Mouse (Mus musculus) embryonic facial prominence, embryonic 11.5 days (tissue): ENCODE results near the gene Doc2g. TPM values are rescaled to one million over a fixed set of nuclear protein-coding genes. Genes with fewer than 3 reads are reported as not detected.
"Not testable (repeated sequence)": the region's sequence is repeated elsewhere in the genome, so short reads cannot be mapped to it uniquely, and the experiment has no call there.

Experiments
- ATAC-seq: fragments of 200-750 bp; cut with Nextera tagmentation; replicated peaks from 2 replicates; pipeline ENCODE4 v1.8.0; 2017; ENCODE audit warnings: low read depth; ENCODE audit not compliant: insufficient number of reproducible peaks, low FRiP score, low TSS enrichment
- DNase-seq: peaks from one replicate; pipeline ENCODE4 v3.0.0-alpha.2; 2015; ENCODE audit warnings: low spot score
- H3K27ac ChIP-seq: fragments of 300-500 bp; sonication (generic); replicated peaks from 2 replicates; pipeline ENCODE4 v1.5.1; 2014; ENCODE audit warnings: mild to moderate bottlenecking, low read depth, low read length, control low read depth
- H3K27me3 ChIP-seq: fragments of 300-500 bp; sonication (generic); 2 replicates; pipeline ENCODE4 v1.6.1; 2014; ENCODE audit warnings: mild to moderate bottlenecking, low read length, moderate library complexity, mixed read lengths; ENCODE audit not compliant: control insufficient read depth, insufficient read depth
- H3K36me3 ChIP-seq: fragments of 300-500 bp; sonication (generic); replicated peaks from 2 replicates; pipeline ENCODE4 v1.6.1; 2014; ENCODE audit warnings: low read depth, mild to moderate bottlenecking, low read length, moderate library complexity, mixed read lengths; ENCODE audit not compliant: control insufficient read depth, insufficient read depth
- H3K4me1 ChIP-seq: fragments of 300-500 bp; sonication (generic); 2 replicates; pipeline ENCODE4 v1.6.1; 2014; ENCODE audit warnings: low read length, mixed read lengths; ENCODE audit not compliant: control insufficient read depth, insufficient read depth
- H3K4me2 ChIP-seq: fragments of 300-500 bp; sonication (generic); 2 replicates; pipeline ENCODE4 v1.6.1; 2014; ENCODE audit warnings: low read depth, mild to moderate bottlenecking, control low read depth, low read length, moderate library complexity
- H3K4me3 ChIP-seq: fragments of 300-500 bp; sonication (generic); 2 replicates; pipeline ENCODE4 v1.5.1; 2014; ENCODE audit warnings: low read depth, low read length, control low read depth
- H3K9ac ChIP-seq: fragments of 300-500 bp; sonication (generic); replicated peaks from 2 replicates; pipeline ENCODE4 v1.6.1; 2014; ENCODE audit warnings: mild to moderate bottlenecking, control low read depth, low read length
- H3K9me3 ChIP-seq: fragments of 300-500 bp; sonication (generic); replicated peaks from 2 replicates; pipeline ENCODE4 v1.6.1; 2016; ENCODE audit warnings: mild to moderate bottlenecking, low read length, inconsistent platforms, mixed read lengths; ENCODE audit not compliant: control insufficient read depth
- WGBS: fragments of 180-500 bp; shearing (Covaris S2); extraction: QIAGEN DNeasy Blood & Tissue Kit; methylation state at CpG from one replicate; pipeline ENCODE4 v1.1.7; 2014; 5-methylcytosine and 5-hydroxymethylcytosine counted together
- polyA plus RNA-seq: library from polyadenylated mRNA; unstranded; fragments of >200 nt; fragmentation: Nextera tagmentation; extraction: Ambion mirVana; gene quantifications from 2 replicates; pipeline ENCODE4 v1.2.1, GENCODE M21; 2014

Doc2g gene
- polyA plus RNA-seq, 1 experiment from 2014 or later, result 2.2 TPM

- Histone ChIP-seq H3K9me3 (no peaks in the 10 kb centered on the region), H3K4me1 (no peaks in the 10 kb centered on the region), H3K9ac (no peak overlapping the region), H3K27ac (no peak overlapping the region), H3K4me3 (no peak overlapping the region), H3K4me2 (no peak overlapping the region), H3K36me3 (no peaks in the 10 kb centered on the region), H3K27me3 (no peaks in the 10 kb centered on the region)
- WGBS, result 17% methylated on average over 4 of the region's 4 CpGs
- DNase-seq (peak; percentile 90), ATAC-seq (no peak)
Measured at GRCm38 (mm10) chr19:4047859-4048258, 44.7 kb downstream of the Doc2g start.

GRCm38 (mm10) chr19:4049069-4049468 is 46.0 kb downstream of the Doc2g start:
- not testable (repeated sequence) for H3K27ac ChIP-seq, DNase-seq, H3K4me3 ChIP-seq, H3K9ac ChIP-seq, H3K27me3 ChIP-seq, H3K4me1 ChIP-seq, H3K4me2 ChIP-seq, H3K9me3 ChIP-seq, ATAC-seq, H3K36me3 ChIP-seq
- WGBS, result 77% methylated on average over 5 of the region's 5 CpGs

- WGBS, result 97% methylated on average over 5 of the region's 5 CpGs
- no peaks in the 10 kb centered on the region for H3K9me3 ChIP-seq
- no peak overlapping the region for H3K9ac ChIP-seq
- no peaks in the 10 kb centered on the region for H3K36me3 ChIP-seq
- H3K4me2 ChIP-seq, result no peak overlapping the region
- no peak for DNase-seq
- no peak overlapping the region for H3K27ac ChIP-seq
- H3K4me1 ChIP-seq, result no peaks in the 10 kb centered on the region
- H3K27me3 ChIP-seq, result no peaks in the 10 kb centered on the region
- H3K4me3 ChIP-seq, result no peak overlapping the region
- no peak for ATAC-seq
Measured at GRCm38 (mm10) chr19:4051016-4051415, 47.9 kb downstream of the Doc2g start.

GRCm38 (mm10) chr19:4051741-4052515 is 48.8 kb downstream of the Doc2g start:
- Histone ChIP-seq H3K36me3 (no peaks in the 10 kb centered on the region), H3K9me3 (no peaks in the 10 kb centered on the region), H3K27me3 (no peaks in the 10 kb centered on the region), H3K4me1 (no peaks in the 10 kb centered on the region), H3K4me3 (no peak overlapping the region), H3K9ac (no peak overlapping the region), H3K27ac (no peak overlapping the region), H3K4me2 (no peak overlapping the region)
- ATAC-seq, result no peak
- 51% methylated on average over 10 of the region's 10 CpGs for WGBS
- DNase-seq, result peak; percentile 77

- no peak overlapping the region for H3K4me2 ChIP-seq
- no peaks in the 10 kb centered on the region for H3K4me1 ChIP-seq
- ATAC-seq (no peak), DNase-seq (no peak)
- H3K36me3 ChIP-seq, result no peaks in the 10 kb centered on the region
- H3K27me3 ChIP-seq, result no peaks in the 10 kb centered on the region
- no peak overlapping the region for H3K4me3 ChIP-seq
- no peak overlapping the region for H3K27ac ChIP-seq
- H3K9ac ChIP-seq, result no peak overlapping the region
- WGBS, result 77% methylated on average over 5 of the region's 5 CpGs
- no peaks in the 10 kb centered on the region for H3K9me3 ChIP-seq
Measured at GRCm38 (mm10) chr19:4052516-4053030, 49.5 kb downstream of the Doc2g start.

GRCm38 (mm10) chr19:4054613-4055012 is 51.5 kb downstream of the Doc2g start:
- Histone ChIP-seq H3K27me3 (no peaks in the 10 kb centered on the region), H3K9me3 (no peaks in the 10 kb centered on the region), H3K27ac (no peak overlapping the region), H3K4me2 (no peak overlapping the region), H3K9ac (no peak overlapping the region), H3K36me3 (no peaks in the 10 kb centered on the region), H3K4me3 (no peak overlapping the region), H3K4me1 (no peaks in the 10 kb centered on the region)
- WGBS, result 82% methylated on average over 5 of the region's 5 CpGs
- ATAC-seq (no peak), DNase-seq (no peak)

- H3K27ac ChIP-seq, result no peak overlapping the region
- no peaks in the 10 kb centered on the region for H3K27me3 ChIP-seq
- no peaks in the 10 kb centered on the region for H3K9me3 ChIP-seq
- H3K4me3 ChIP-seq, result no peak overlapping the region
- DNase-seq (no peak), ATAC-seq (no peak)
- H3K9ac ChIP-seq, result no peak overlapping the region
- H3K4me1 ChIP-seq, result no peaks in the 10 kb centered on the region
- no peaks in the 10 kb centered on the region for H3K36me3 ChIP-seq
- 61% methylated on average over 8 of the region's 8 CpGs for WGBS
- no peak overlapping the region for H3K4me2 ChIP-seq
Measured at GRCm38 (mm10) chr19:4055216-4055946, 52.3 kb downstream of the Doc2g start.
